In the genomic region with DNA sequence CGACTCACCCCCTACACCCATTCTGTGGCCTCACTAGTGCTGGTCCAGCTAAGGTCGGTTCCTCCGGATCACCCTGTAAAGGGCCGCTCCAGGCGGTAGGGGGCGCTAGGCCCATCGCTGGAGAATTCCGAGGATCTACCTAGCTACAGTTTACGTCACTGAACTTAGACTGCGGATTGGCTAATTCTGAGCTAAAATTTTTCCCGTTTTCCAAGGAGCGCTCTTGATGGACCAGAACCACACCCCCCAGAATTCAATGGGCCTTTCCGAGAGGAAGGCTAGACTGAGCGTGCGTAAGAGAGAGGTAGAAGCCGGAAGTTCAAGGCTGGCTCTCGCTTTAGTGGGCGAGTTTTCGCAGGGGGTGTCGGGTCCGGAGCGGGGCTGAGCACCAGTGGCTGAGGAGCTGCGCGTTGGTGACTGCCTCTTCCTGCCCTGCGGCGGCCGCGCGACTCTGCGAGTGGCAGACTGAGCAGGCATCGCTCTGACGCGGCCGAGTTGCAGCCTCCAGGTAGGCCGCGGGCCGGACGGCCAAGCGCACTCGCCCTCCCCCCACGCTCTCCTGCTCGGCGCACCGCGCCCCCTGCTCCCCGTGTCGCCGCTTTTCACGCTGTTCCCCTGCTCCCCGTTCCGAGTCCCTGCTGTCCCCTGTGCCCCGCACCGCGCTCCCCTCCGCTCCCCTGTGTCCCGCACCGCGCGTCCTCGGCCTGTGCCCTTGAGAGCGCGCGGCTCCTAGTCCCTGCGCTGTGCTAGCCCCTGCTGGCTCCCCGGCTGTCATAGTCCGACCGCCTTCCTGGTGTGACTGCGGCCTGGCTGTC, we compare ENCODE assay signal across 8 mouse cellular contexts. TPM values are rescaled to one million over a fixed set of nuclear protein-coding genes. Genes with fewer than 3 reads are reported as not detected.
DNase-seq lines count a peak whose midpoint lies in the region; ATAC-seq lines count a peak whose summit lies in the region.

A gene (plus strand): TSS at position 278 of the 815 bp plus-strand sequence.

- peak within 1 kb of the TSS; percentile 98 for H3K9ac ChIP-seq in hindbrain, embryonic 15.5 days

- H3K9me3 ChIP-seq in hindbrain, embryonic 15.5 days: no peaks in the 10 kb centered on the region

- H3K36me3 ChIP-seq in hindbrain, embryonic 15.5 days: peaks cover 22% of the 10 kb centered on the region

- H3K4me2 ChIP-seq in hindbrain, embryonic 15.5 days: peak within 1 kb of the TSS; percentile 76

- ATAC-seq in hindbrain, embryonic 15.5 days (ENCODE audit: low FRiP score, low read depth): peak; percentile 96

- H3K27me3 ChIP-seq in hindbrain, embryonic 15.5 days: no peaks in the 10 kb centered on the region

- H3K27ac ChIP-seq in hindbrain, embryonic 15.5 days (replicated peaks): peak within 1 kb of the TSS; percentile 89

- peak; percentile 94 for DNase-seq in T-cell, adult 2 months (ENCODE audit: low spot score)
- peak; percentile 95 to 98 for DNase-seq in cerebellum, postnatal 36 days
- DNase-seq in frontal cortex, postnatal 36 days (ENCODE audit: low spot score in 2 of 2): peak; percentile 96 to 98
- DNase-seq in left cerebral cortex, adult 11 months (ENCODE audit: low spot score): peak; percentile 98
- DNase-seq in lung, postnatal 4 days: peak; percentile 96 to 98
- DNase-seq in retina, postnatal 7 days (ENCODE audit: low read depth, low spot score): peak; percentile 97
- DNase-seq in urinary bladder, adult 2 months (ENCODE audit: low spot score): peak; percentile 89

- peaks cover 29% of the 10 kb centered on the region for H3K4me1 ChIP-seq in hindbrain, embryonic 15.5 days (replicated peaks)

- H3K4me3 ChIP-seq in hindbrain, embryonic 15.5 days: peak within 1 kb of the TSS; percentile 96

- under 1% methylated on average over 68 of the region's 68 CpGs for WGBS in hindbrain, embryonic 15.5 days

RNA-seq across cellular contexts. Expression of the gene that starts here (rescaled TPM):
- polyA plus RNA-seq in hindbrain, embryonic 15.5 days (2015; fragmentation: Nextera tagmentation; extraction: Ambion mirVana): 171 and 178 TPM in 2 replicates
- 119 and 162 TPM in 2 replicates for polyA plus RNA-seq in urinary bladder, adult 2 months (2012; rRNA removed)

Comparison
In these comparisons a context has a peak if more than half of its experiments do, and no peak if none do; other contexts are left out.
1. Peak in every context shown above with its lines: DNase-seq, ATAC-seq, H3K4me3 ChIP-seq and H3K27ac ChIP-seq.